22 mouse cellular contexts compared by ENCODE assay signal in the genomic region with DNA sequence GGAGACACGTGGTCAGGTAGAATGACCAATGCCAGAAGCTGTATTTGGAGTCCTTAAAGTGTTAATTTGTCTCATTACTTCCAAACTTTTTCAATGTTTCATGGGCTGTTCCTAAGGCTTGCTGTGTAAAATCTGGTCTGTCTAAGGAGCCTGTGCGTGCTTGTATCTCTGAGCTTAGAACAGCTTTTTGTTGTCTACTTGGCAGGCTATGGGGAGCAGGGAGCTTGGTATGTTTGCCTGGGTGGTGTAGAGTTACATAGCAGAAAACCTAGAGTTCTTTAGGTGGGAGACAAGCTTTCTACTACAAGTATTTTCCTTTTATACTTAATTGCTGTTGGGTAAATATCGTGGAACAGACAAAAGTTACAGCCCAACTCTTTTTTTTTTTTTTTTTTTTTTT.
DNase-seq lines count a peak whose midpoint lies in the region; ATAC-seq and TF ChIP-seq lines count a peak whose summit lies in the region.
"Had no signal": no experiment of that assay in that cellular context is flagged by ENCODE, and none has a peak within 500 bp of the region (broad histone marks: within the 10 kb centered on the region; RNA-seq: fewer than 3 reads in every experiment).

No protein-coding gene starts in this region.

- ATAC-seq in intestine, postnatal 0 days, result no peak
- ATAC-seq in intestine, embryonic 15.5 days, result no peak
- ATAC-seq in lung, postnatal 0 days, result no peak
- no peak for ATAC-seq in limb, embryonic 15.5 days (ENCODE audit: insufficient number of reproducible peaks, low FRiP score, low TSS enrichment, low read depth)
- ATAC-seq: CD4-positive, CD25-positive, alpha-beta regulatory T cell, adult 4 months; forebrain, embryonic 13.5 days; hindbrain, postnatal 0 days; midbrain, embryonic 16.5 days had no signal

- no peak for TF ChIP-seq EP300 in lung, postnatal 0 days (IDR thresholded peaks at IDR 0.05)

- no peak for TF ChIP-seq CTCF in intestine, postnatal 0 days (IDR thresholded peaks at IDR 0.05; ENCODE audit: low read depth)
- no peak for TF ChIP-seq CTCF in lung, postnatal 0 days (IDR thresholded peaks at IDR 0.05)

- H3K4me2 ChIP-seq in intestine, postnatal 0 days (replicated peaks; ENCODE audit: low read depth), result no peak overlapping the region
- no peak overlapping the region for H3K4me2 ChIP-seq in intestine, embryonic 15.5 days (replicated peaks)
- no peak overlapping the region for H3K4me2 ChIP-seq in lung, postnatal 0 days (replicated peaks; ENCODE audit: low read depth, low read length)
- no peak overlapping the region for H3K4me2 ChIP-seq in limb, embryonic 15.5 days
- H3K4me2 ChIP-seq: forebrain, embryonic 13.5 days; neural tube, embryonic 13.5 days had no signal

- no peak overlapping the region for H3K9ac ChIP-seq in intestine, postnatal 0 days (ENCODE audit: low read depth, low read length)
- H3K9ac ChIP-seq in intestine, embryonic 15.5 days, result no peak overlapping the region
- no peak overlapping the region for H3K9ac ChIP-seq in lung, postnatal 0 days (replicated peaks; ENCODE audit: low read depth)
- no peak overlapping the region for H3K9ac ChIP-seq in limb, embryonic 15.5 days
- H3K9ac ChIP-seq: forebrain, embryonic 13.5 days; liver, embryonic 14.5 days; neural tube, embryonic 13.5 days had no signal

- peak; percentile 27 for DNase-seq in lung, postnatal 0 days (ENCODE audit: low spot score)
- no peak for DNase-seq in lung, postnatal 36 days
- DNase-seq in gastrocnemius, postnatal 10 days, result no peak
- no peak for DNase-seq in Muller cell, postnatal 12 days (ENCODE audit: inconsistent ontology term)
- DNase-seq: adrenal gland, postnatal 36 days; cerebellum, adult 9-11 months; kidney, adult 11 months; retina, postnatal 1 day; right cerebral cortex, postnatal 25 days; spleen, adult 18-20 months had no signal

- 52% methylated on average over 3 of the region's 3 CpGs for WGBS in intestine, postnatal 0 days
- WGBS in intestine, embryonic 15.5 days, result 54% methylated on average over 3 of the region's 3 CpGs
- 50% methylated on average over 3 of the region's 3 CpGs for WGBS in lung, postnatal 0 days
- WGBS in limb, embryonic 15.5 days, result 31% methylated on average over 3 of the region's 3 CpGs

- no peaks in the 10 kb centered on the region; the same call in 1 of the 2 replicates for H3K36me3 ChIP-seq in intestine, postnatal 0 days (ENCODE audit: control insufficient read depth, insufficient read depth)
- H3K36me3 ChIP-seq in intestine, embryonic 15.5 days, result no peaks in the 10 kb centered on the region
- no peaks in the 10 kb centered on the region for H3K36me3 ChIP-seq in lung, postnatal 0 days (ENCODE audit: insufficient read depth, low read length)
- peaks cover 5% of the 10 kb centered on the region; the same call in 1 of the 2 replicates for H3K36me3 ChIP-seq in limb, embryonic 15.5 days
- H3K36me3 ChIP-seq: neural tube, embryonic 13.5 days had no signal

- H3K4me1 ChIP-seq in intestine, postnatal 0 days (replicated peaks; ENCODE audit: control insufficient read depth, insufficient read depth, low read length), result peaks cover 7% of the 10 kb centered on the region; the same call in 1 of the 2 replicates
- peaks cover 19% of the 10 kb centered on the region for H3K4me1 ChIP-seq in intestine, embryonic 15.5 days (replicated peaks)
- H3K4me1 ChIP-seq in lung, postnatal 0 days (ENCODE audit: insufficient read depth, low read depth, low read length), result no peaks in the 10 kb centered on the region; the same call in 1 of the 2 replicates
- H3K4me1 ChIP-seq in limb, embryonic 15.5 days, result peaks cover 31% of the 10 kb centered on the region

- no peaks in the 10 kb centered on the region for H3K9me3 ChIP-seq in intestine, postnatal 0 days (ENCODE audit: control insufficient read depth)
- no peaks in the 10 kb centered on the region for H3K9me3 ChIP-seq in intestine, embryonic 15.5 days
- H3K9me3 ChIP-seq in lung, postnatal 0 days (ENCODE audit: low read length), result no peaks in the 10 kb centered on the region
- no peaks in the 10 kb centered on the region for H3K9me3 ChIP-seq in limb, embryonic 15.5 days
- H3K9me3 ChIP-seq: forebrain, embryonic 13.5 days; heart, embryonic 10.5 days; midbrain, embryonic 10.5 days; neural tube, embryonic 13.5 days had no signal

- 0 out of 2 replicates have a peak overlapping the region, but pooled peaks have one; percentile 16 for H3K27ac ChIP-seq in intestine, postnatal 0 days (ENCODE audit: low read depth, low read length)
- H3K27ac ChIP-seq in intestine, embryonic 15.5 days, result no peak overlapping the region
- no peak overlapping the region for H3K27ac ChIP-seq in lung, postnatal 0 days (ENCODE audit: low read length)
- peak overlapping the region; percentile 48 for H3K27ac ChIP-seq in limb, embryonic 15.5 days
- H3K27ac ChIP-seq: forebrain, embryonic 13.5 days; heart, embryonic 10.5 days; hindbrain, postnatal 0 days; liver, embryonic 14.5 days; midbrain, embryonic 10.5 days; neural tube, embryonic 13.5 days had no signal

- no peak overlapping the region for H3K4me3 ChIP-seq in intestine, postnatal 0 days (ENCODE audit: low read depth, low read length)
- no peak overlapping the region for H3K4me3 ChIP-seq in intestine, embryonic 15.5 days (replicated peaks)
- no peak overlapping the region for H3K4me3 ChIP-seq in lung, postnatal 0 days (ENCODE audit: low read depth, low read length)
- H3K4me3 ChIP-seq in limb, embryonic 15.5 days, result no peak overlapping the region
- H3K4me3 ChIP-seq: forebrain, embryonic 13.5 days; heart, embryonic 10.5 days; midbrain, embryonic 10.5 days; myocyte; neural tube, embryonic 13.5 days had no signal

- no peaks in the 10 kb centered on the region for H3K27me3 ChIP-seq in intestine, postnatal 0 days (replicated peaks; ENCODE audit: control insufficient read depth, insufficient read depth, low read length)
- no peaks in the 10 kb centered on the region for H3K27me3 ChIP-seq in intestine, embryonic 15.5 days (replicated peaks)
- no peaks in the 10 kb centered on the region for H3K27me3 ChIP-seq in lung, postnatal 0 days (replicated peaks; ENCODE audit: insufficient read depth, low read length)
- no peaks in the 10 kb centered on the region for H3K27me3 ChIP-seq in limb, embryonic 15.5 days
- H3K27me3 ChIP-seq: forebrain, embryonic 13.5 days; neural tube, embryonic 13.5 days had no signal

Comparison
In these comparisons a context has a peak if more than half of its experiments do, and no peak if none do; other contexts are left out.
1. H3K27ac ChIP-seq: peak in intestine, postnatal 0 days (single experiment) and limb, embryonic 15.5 days (single experiment); none in intestine, embryonic 15.5 days (single experiment) and lung, postnatal 0 days (single experiment).